Mouse (Mus musculus) bone marrow, adult 2 months (tissue): ENCODE data around the gene Slx1b.

Experiments used
- CTCF ChIP-seq: fragments of 200-500 bp; IDR thresholded peaks from 2 replicates; pipeline ENCODE4 v1.5.1; 2011; ENCODE audit warnings: low read length, control low read depth; ENCODE audit not compliant: control insufficient read depth, insufficient read depth
- POLR2A ChIP-seq: fragments of 200-500 bp; IDR thresholded peaks from 2 replicates; pipeline ENCODE4 v1.6.1; 2011; ENCODE audit warnings: low read depth, mild to moderate bottlenecking, control low read depth, low read length, borderline replicate concordance; ENCODE audit not compliant: control insufficient read depth

- no peak for TF ChIP-seq CTCF
- no peak for TF ChIP-seq POLR2A
Measured at GRCm38 (mm10) chr7:126645708-126646107, 49.9 kb downstream of the Slx1b start.
